Mouse (Mus musculus): ENCODE results near the gene Enpp6. TPM values are rescaled to one million over a fixed set of nuclear protein-coding genes. Genes with fewer than 3 reads are reported as not detected.

The Enpp6 gene
- polyA plus RNA-seq, 1 experiment from 2014 or later: 2.1 TPM

DNA sequence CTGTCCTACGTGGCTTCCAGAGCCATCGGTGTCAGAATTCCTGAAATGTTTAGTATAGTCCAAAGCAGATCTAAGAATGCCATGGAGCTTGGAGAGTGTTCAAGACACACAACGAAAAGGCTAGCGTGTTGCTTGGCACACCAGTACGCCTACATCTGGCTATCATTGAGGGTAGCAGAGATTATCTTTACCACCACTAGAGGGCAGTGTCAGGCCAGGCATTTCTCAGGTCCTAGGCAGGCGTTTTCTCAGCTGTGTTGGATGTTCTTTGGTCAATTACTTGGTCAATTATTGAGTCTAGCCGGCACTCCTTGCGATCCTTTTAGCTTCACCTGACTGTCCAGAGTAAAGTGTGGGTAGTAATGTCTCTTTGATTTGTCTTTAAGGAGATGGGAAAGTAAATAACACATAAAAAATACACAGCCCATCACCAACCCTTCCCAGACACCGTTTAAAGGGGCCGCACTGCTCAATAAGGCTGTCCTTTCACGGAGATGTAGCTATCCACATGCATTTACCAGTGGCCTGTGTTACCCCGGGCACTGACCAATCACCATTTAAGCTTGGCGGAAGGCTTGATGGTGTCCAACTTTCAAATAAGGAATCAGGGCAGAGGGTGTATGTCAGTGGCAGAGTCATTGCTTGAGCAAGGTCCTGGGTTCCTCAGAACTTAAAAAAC is 29.7 kb downstream of the Enpp6 start:
- Histone ChIP-seq H3K36me3 (ENCODE audit: control insufficient read depth, insufficient read depth, low read length) (no peaks in the 10 kb centered on the region), H3K27ac (ENCODE audit: low read depth, low read length) (no peak overlapping the region), H3K4me2 (no peak overlapping the region), H3K4me3 (ENCODE audit: low read depth, low read length) (no peak overlapping the region), H3K27me3 (ENCODE audit: control insufficient read depth, insufficient read depth, low read length) (peaks cover 9% of the 10 kb centered on the region; the same call in 1 of the 2 replicates), H3K9ac (ENCODE audit: low read depth, low read length) (no peak overlapping the region), H3K9me3 (replicated peaks; ENCODE audit: control insufficient read depth, low read length) (no peaks in the 10 kb centered on the region), H3K4me1 (ENCODE audit: control insufficient read depth, insufficient read depth, low read length) (no peaks in the 10 kb centered on the region)
- no peak for ATAC-seq (replicated peaks; ENCODE audit: insufficient number of reproducible peaks, low FRiP score, low TSS enrichment)
- WGBS (ENCODE audit: insufficient replicate concordance): 42% methylated on average over 13 of the region's 13 CpGs

DNA sequence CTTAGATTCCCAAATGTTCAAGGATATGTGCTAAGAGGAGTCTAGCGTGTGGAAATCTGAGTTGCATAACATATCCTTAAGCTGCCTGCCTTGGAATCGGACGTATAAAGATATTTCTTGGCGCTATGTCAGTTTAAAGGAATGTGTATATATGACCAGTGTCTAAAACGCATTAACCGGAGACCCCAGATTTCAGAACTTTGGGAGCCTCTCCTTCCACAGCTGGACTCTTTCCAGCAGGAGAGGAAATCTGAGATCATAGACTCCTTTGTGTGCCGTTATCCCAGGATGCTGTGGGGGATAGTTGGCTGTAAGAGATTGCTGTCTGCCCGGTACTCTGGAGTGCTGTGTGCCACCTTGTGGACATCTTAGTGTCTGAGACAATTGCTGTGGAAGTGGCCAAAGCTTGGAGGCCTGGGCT is 34.5 kb downstream of the Enpp6 start:
- Histone ChIP-seq H3K9ac (ENCODE audit: low read depth, low read length) (no peak overlapping the region), H3K4me1 (ENCODE audit: control insufficient read depth, insufficient read depth, low read length) (0 out of 2 replicates have a peak, but pooled peaks cover 5% of the 10 kb centered on the region), H3K4me2 (no peak overlapping the region), H3K36me3 (ENCODE audit: control insufficient read depth, insufficient read depth, low read length) (no peaks in the 10 kb centered on the region), H3K27ac (ENCODE audit: low read depth, low read length) (no peak overlapping the region), H3K4me3 (ENCODE audit: low read depth, low read length) (no peak overlapping the region), H3K27me3 (ENCODE audit: control insufficient read depth, insufficient read depth, low read length) (0 out of 2 replicates have a peak, but pooled peaks cover 7% of the 10 kb centered on the region), H3K9me3 (replicated peaks; ENCODE audit: control insufficient read depth, low read length) (no peaks in the 10 kb centered on the region)
- no peak for ATAC-seq (replicated peaks; ENCODE audit: insufficient number of reproducible peaks, low FRiP score, low TSS enrichment)
- WGBS (ENCODE audit: insufficient replicate concordance): 61% methylated on average over 8 of the region's 8 CpGs

DNA sequence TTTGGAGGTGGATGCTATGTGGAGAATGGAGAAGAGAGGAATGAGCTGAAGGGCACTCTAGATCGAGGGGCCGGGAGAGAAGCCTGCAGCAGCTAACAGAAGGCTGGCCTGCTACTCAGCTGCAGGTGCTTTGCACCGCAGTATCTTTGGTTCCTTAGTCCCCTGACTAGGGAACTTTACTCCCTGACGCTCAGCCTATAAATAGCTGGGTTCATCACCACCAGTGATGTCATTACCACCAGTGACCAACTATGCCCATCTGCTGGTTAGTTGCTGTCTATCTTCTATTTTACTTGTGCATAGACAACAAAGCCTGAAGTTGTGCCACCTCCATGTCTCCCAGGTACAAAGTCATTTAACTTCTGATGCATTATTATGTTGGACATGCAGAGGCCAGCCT is 37.9 kb downstream of the Enpp6 start:
- ATAC-seq (replicated peaks; ENCODE audit: insufficient number of reproducible peaks, low FRiP score, low TSS enrichment): no peak
- H3K27ac ChIP-seq (ENCODE audit: low read depth, low read length): no peak overlapping the region
- no peaks in the 10 kb centered on the region for H3K36me3 ChIP-seq (ENCODE audit: control insufficient read depth, insufficient read depth, low read length)
- 0 out of 2 replicates have a peak, but pooled peaks cover 5% of the 10 kb centered on the region for H3K4me1 ChIP-seq (ENCODE audit: control insufficient read depth, insufficient read depth, low read length)
- no peak overlapping the region for H3K9ac ChIP-seq (ENCODE audit: low read depth, low read length)
- no peak overlapping the region for H3K4me3 ChIP-seq (ENCODE audit: low read depth, low read length)
- H3K4me2 ChIP-seq: no peak overlapping the region
- H3K27me3 ChIP-seq (ENCODE audit: control insufficient read depth, insufficient read depth, low read length): 0 out of 2 replicates have a peak, but pooled peaks cover 2% of the 10 kb centered on the region
- 47% methylated on average over 4 of the region's 4 CpGs for WGBS (ENCODE audit: insufficient replicate concordance)
- no peaks in the 10 kb centered on the region for H3K9me3 ChIP-seq (replicated peaks; ENCODE audit: control insufficient read depth, low read length)

DNA sequence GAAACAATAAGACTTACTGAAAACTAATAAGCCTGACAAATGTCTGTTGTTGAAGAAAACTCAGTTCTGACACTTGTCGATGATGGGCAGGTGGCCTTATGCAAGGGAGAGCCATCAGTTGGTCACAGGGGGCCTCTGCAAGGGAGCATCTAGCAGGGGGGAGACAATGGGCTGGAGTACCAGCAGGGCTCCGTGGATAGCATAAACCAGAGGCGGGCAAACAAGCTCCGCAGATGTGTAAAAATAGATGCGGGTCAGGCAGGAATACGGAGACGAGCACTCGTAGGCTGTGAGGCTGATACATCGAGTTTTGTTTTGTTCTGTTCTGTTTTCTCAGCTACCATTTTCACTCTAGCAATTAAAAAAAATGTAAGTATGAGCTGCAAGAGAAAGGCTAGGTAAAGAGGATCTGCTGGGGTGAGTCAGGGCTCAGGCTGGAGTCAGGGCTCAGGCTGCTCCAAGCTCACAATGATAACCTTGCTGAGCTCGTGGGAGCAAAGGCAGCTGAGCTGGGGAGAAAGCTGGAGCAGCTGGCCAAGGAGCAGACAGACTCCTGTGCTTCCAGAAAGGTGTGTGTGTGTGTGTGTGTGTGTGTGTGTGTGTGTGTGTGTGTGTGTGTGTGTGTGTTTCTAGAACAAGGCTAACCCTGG is 40.3 kb downstream of the Enpp6 start:
- Histone ChIP-seq H3K9ac (ENCODE audit: low read depth, low read length) (no peak overlapping the region), H3K27ac (ENCODE audit: low read depth, low read length) (no peak overlapping the region), H3K4me1 (ENCODE audit: control insufficient read depth, insufficient read depth, low read length) (0 out of 2 replicates have a peak, but pooled peaks cover 5% of the 10 kb centered on the region), H3K27me3 (ENCODE audit: control insufficient read depth, insufficient read depth, low read length) (no peaks in the 10 kb centered on the region), H3K4me2 (peak overlapping the region; percentile 51), H3K36me3 (ENCODE audit: control insufficient read depth, insufficient read depth, low read length) (no peaks in the 10 kb centered on the region), H3K9me3 (replicated peaks; ENCODE audit: control insufficient read depth, low read length) (no peaks in the 10 kb centered on the region), H3K4me3 (ENCODE audit: low read depth, low read length) (0 out of 2 replicates have a peak overlapping the region, but pooled peaks have one; percentile 8)
- WGBS (ENCODE audit: insufficient replicate concordance): 61% methylated on average over 10 of the region's 10 CpGs
- no peak for ATAC-seq (replicated peaks; ENCODE audit: insufficient number of reproducible peaks, low FRiP score, low TSS enrichment)

DNA sequence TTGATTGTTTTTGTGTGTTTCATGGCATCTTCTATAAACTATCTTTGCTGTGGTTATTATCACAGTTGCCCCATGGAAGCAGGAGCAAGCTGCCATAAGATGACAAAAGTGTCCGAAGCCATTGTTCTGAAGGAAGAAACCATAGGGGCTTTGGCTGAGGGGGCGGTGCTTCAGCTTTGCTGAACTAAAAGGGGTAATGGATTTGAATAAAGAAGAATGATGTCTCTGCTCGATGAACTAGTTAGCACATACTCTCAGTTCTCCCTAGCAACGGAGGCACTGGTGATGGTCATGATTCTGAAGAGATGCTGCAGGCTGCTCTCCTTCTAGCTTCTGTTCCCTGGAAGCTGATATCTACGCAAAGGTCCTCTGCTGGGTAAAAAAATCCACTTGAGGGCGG is 41.8 kb downstream of the Enpp6 start:
- H3K4me3 ChIP-seq (ENCODE audit: low read depth, low read length): no peak overlapping the region
- H3K9ac ChIP-seq (ENCODE audit: low read depth, low read length): no peak overlapping the region
- no peak overlapping the region for H3K27ac ChIP-seq (ENCODE audit: low read depth, low read length)
- no peak overlapping the region for H3K4me2 ChIP-seq
- H3K9me3 ChIP-seq (replicated peaks; ENCODE audit: control insufficient read depth, low read length): no peaks in the 10 kb centered on the region
- 76% methylated on average over 6 of the region's 6 CpGs for WGBS (ENCODE audit: insufficient replicate concordance)
- H3K36me3 ChIP-seq (ENCODE audit: control insufficient read depth, insufficient read depth, low read length): no peaks in the 10 kb centered on the region
- H3K4me1 ChIP-seq (ENCODE audit: control insufficient read depth, insufficient read depth, low read length): 0 out of 2 replicates have a peak, but pooled peaks cover 5% of the 10 kb centered on the region
- ATAC-seq (replicated peaks; ENCODE audit: insufficient number of reproducible peaks, low FRiP score, low TSS enrichment): no peak
- no peaks in the 10 kb centered on the region for H3K27me3 ChIP-seq (ENCODE audit: control insufficient read depth, insufficient read depth, low read length)

DNA sequence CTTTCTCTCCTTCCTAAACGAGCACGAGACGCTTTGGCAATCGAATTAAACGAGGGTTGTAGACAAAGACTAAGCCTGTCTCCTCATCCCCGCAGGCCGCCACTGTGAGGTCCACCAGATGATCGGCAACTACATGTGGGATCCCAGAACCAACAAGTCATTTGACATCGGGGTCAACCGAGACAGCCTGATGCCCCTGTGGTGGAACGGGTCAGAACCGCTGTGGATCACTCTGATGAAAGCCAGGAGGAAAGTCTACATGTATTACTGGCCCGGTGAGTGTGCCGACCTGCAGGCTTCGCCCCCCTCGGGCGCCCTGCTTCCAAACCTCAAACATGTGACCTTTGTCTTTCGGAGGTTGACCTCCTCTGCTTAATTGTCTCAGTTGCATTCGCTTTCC is 43.6 kb downstream of the Enpp6 start:
- Histone ChIP-seq H3K36me3 (ENCODE audit: control insufficient read depth, insufficient read depth, low read length) (no peaks in the 10 kb centered on the region), H3K4me1 (ENCODE audit: control insufficient read depth, insufficient read depth, low read length) (no peaks in the 10 kb centered on the region), H3K9ac (ENCODE audit: low read depth, low read length) (no peak overlapping the region), H3K27ac (ENCODE audit: low read depth, low read length) (no peak overlapping the region), H3K4me3 (ENCODE audit: low read depth, low read length) (no peak overlapping the region), H3K9me3 (replicated peaks; ENCODE audit: control insufficient read depth, low read length) (no peaks in the 10 kb centered on the region), H3K27me3 (ENCODE audit: control insufficient read depth, insufficient read depth, low read length) (no peaks in the 10 kb centered on the region), H3K4me2 (no peak overlapping the region)
- no peak for ATAC-seq (replicated peaks; ENCODE audit: insufficient number of reproducible peaks, low FRiP score, low TSS enrichment)
- WGBS (ENCODE audit: insufficient replicate concordance): 86% methylated on average over 19 of the region's 19 CpGs

DNA sequence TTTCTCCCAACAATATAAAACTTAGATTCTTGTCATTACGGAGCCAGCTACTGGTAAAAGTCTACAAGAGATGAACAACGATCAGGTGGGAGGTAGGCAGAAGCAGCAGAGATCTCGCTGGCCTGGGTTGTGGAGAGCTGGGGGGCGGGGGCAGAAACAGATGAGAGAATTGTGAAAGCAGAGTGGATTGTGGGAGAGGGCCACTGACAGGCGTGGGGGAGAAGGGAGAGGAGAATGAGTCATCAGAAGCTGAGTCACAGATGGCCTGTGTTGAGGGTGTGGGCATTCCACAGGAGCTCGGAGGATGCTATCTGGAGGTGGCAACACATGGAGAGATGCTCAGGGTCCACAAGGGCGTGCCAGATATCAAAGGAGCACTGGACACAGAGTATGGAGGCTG is 45.4 kb downstream of the Enpp6 start:
- H3K27me3 ChIP-seq (ENCODE audit: control insufficient read depth, insufficient read depth, low read length): no peaks in the 10 kb centered on the region
- no peak overlapping the region for H3K27ac ChIP-seq (ENCODE audit: low read depth, low read length)
- no peaks in the 10 kb centered on the region for H3K4me1 ChIP-seq (ENCODE audit: control insufficient read depth, insufficient read depth, low read length)
- H3K9ac ChIP-seq (ENCODE audit: low read depth, low read length): no peak overlapping the region
- ATAC-seq (replicated peaks; ENCODE audit: insufficient number of reproducible peaks, low FRiP score, low TSS enrichment): no peak
- no peaks in the 10 kb centered on the region for H3K36me3 ChIP-seq (ENCODE audit: control insufficient read depth, insufficient read depth, low read length)
- WGBS (ENCODE audit: insufficient replicate concordance): 62% methylated on average over 7 of the region's 7 CpGs
- H3K4me3 ChIP-seq (ENCODE audit: low read depth, low read length): no peak overlapping the region
- H3K9me3 ChIP-seq (replicated peaks; ENCODE audit: control insufficient read depth, low read length): no peaks in the 10 kb centered on the region
- H3K4me2 ChIP-seq: no peak overlapping the region

DNA sequence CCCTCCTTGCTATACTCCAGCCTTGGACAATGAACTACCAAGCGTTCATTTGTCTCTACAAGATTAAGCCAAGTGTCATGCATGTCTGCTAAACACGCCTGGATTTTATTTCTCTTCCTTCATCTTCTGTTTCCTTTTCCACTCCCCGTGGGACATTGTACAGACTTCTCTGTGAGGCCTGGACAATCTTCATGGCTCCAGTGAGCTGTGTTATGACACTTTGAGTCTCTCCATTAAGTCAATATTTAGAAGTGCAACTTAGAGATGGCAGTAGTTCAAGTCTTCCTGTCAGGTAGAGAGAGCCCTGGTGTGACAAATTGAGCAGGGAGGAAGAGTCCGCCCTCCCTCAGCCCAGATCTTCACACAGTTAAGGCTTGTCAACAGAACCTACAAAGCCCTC is 47.3 kb downstream of the Enpp6 start:
- no peak overlapping the region for H3K9ac ChIP-seq (ENCODE audit: low read depth, low read length)
- H3K27me3 ChIP-seq (ENCODE audit: control insufficient read depth, insufficient read depth, low read length): no peaks in the 10 kb centered on the region
- no peaks in the 10 kb centered on the region for H3K4me1 ChIP-seq (ENCODE audit: control insufficient read depth, insufficient read depth, low read length)
- H3K9me3 ChIP-seq (replicated peaks; ENCODE audit: control insufficient read depth, low read length): no peaks in the 10 kb centered on the region
- no peaks in the 10 kb centered on the region for H3K36me3 ChIP-seq (ENCODE audit: control insufficient read depth, insufficient read depth, low read length)
- H3K27ac ChIP-seq (ENCODE audit: low read depth, low read length): no peak overlapping the region
- 76% methylated on average over 4 of the region's 4 CpGs for WGBS (ENCODE audit: insufficient replicate concordance)
- no peak overlapping the region for H3K4me2 ChIP-seq
- H3K4me3 ChIP-seq (ENCODE audit: low read depth, low read length): no peak overlapping the region
- no peak for ATAC-seq (replicated peaks; ENCODE audit: insufficient number of reproducible peaks, low FRiP score, low TSS enrichment)

Measured in heart, embryonic 11.5 days (tissue).